Mouse (Mus musculus) heart, postnatal 0 days (tissue): ENCODE results near the gene Mum1. TPM values are rescaled to one million over a fixed set of nuclear protein-coding genes. Genes with fewer than 3 reads are reported as not detected.

Experiments used
- ATAC-seq: fragments of 200-750 bp; cut with Nextera tagmentation; 2 replicates; pipeline ENCODE4 v1.8.0; 2017; ENCODE audit warnings: low read depth, moderate number of reproducible peaks, moderate library complexity; ENCODE audit not compliant: insufficient read depth
- DNase-seq: peaks from one replicate; pipeline ENCODE4 v3.0.0-alpha.2; 2016; ENCODE audit warnings: low spot score
- H3K27ac ChIP-seq: fragments of 300-500 bp; sonication (generic); 2 replicates; pipeline ENCODE4 v1.5.1; 2014; ENCODE audit warnings: low read depth, mild to moderate bottlenecking
- H3K27me3 ChIP-seq: fragments of 300-500 bp; sonication (generic); 2 replicates; pipeline ENCODE4 v1.6.1; 2014; ENCODE audit warnings: low read length, mixed read lengths; ENCODE audit not compliant: control insufficient read depth, insufficient read depth
- H3K36me3 ChIP-seq: fragments of 300-500 bp; sonication (generic); replicated peaks from 2 replicates; pipeline ENCODE4 v1.6.1; 2014; ENCODE audit warnings: low read length, mixed read lengths; ENCODE audit not compliant: control insufficient read depth, insufficient read depth
- H3K4me1 ChIP-seq: fragments of 300-500 bp; sonication (generic); 2 replicates; pipeline ENCODE4 v1.6.1; 2014; ENCODE audit warnings: antibody characterized with exemption; ENCODE audit not compliant: control insufficient read depth, insufficient read depth
- H3K4me2 ChIP-seq: fragments of 300-500 bp; sonication (generic); 2 replicates; pipeline ENCODE4 v1.6.1; 2014; ENCODE audit warnings: low read depth, mild to moderate bottlenecking, low read length, moderate library complexity
- H3K4me3 ChIP-seq: fragments of 300-500 bp; sonication (generic); 2 replicates; pipeline ENCODE4 v1.5.1; 2014; ENCODE audit warnings: low read depth, low read length
- H3K9ac ChIP-seq: fragments of 300-500 bp; sonication (generic); replicated peaks from 2 replicates; pipeline ENCODE4 v1.6.1; 2014; ENCODE audit warnings: low read depth, low read length, mixed read lengths
- H3K9me3 ChIP-seq: fragments of 300-500 bp; sonication (generic); replicated peaks from 2 replicates; pipeline ENCODE4 v1.6.1; 2016; ENCODE audit warnings: low read length; ENCODE audit not compliant: control insufficient read depth
- CTCF ChIP-seq: IDR thresholded peaks from 2 replicates; pipeline ENCODE4 v1.5.1; 2016; ENCODE audit warnings: antibody characterized with exemption, control low read depth, low read depth
- EP300 ChIP-seq: IDR thresholded peaks from 2 replicates; pipeline ENCODE4 v1.6.1; 2016; ENCODE audit warnings: antibody characterized with exemption, low read depth
- WGBS: fragments of 180-500 bp; shearing (Covaris S2); extraction: QIAGEN DNeasy Blood & Tissue Kit; methylation state at CpG from one replicate; pipeline ENCODE4 v1.1.7; 2014; 5-methylcytosine and 5-hydroxymethylcytosine counted together
- polyA plus RNA-seq: library from polyadenylated mRNA; unstranded; fragments of >200 nt; fragmentation: Nextera tagmentation; extraction: Ambion mirVana; gene quantifications from 2 replicates; pipeline ENCODE4 v1.2.1, GENCODE M21; 2015
- total RNA-seq: library from RNA; depleted of rRNA; stranded (reverse); fragments of >200 nt; gene quantifications from 2 replicates; pipeline ENCODE4 v1.2.3, GENCODE M21; 2014; ENCODE audit warnings: low replicate concordance

Mum1 gene
- total and polyA plus RNA-seq, 2 experiments from 2014 or later: 18.4 to 59.7 TPM

GRCm38 (mm10) chr10:80193976-80194375, 32.3 kb upstream of the Mum1 start:
- Histone ChIP-seq H3K9me3 (no peaks in the 10 kb centered on the region), H3K4me2 (no peak overlapping the region), H3K9ac (no peak overlapping the region), H3K36me3 (no peaks in the 10 kb centered on the region), H3K27me3 (peaks cover 33% of the 10 kb centered on the region), H3K4me3 (no peak overlapping the region), H3K27ac (no peak overlapping the region), H3K4me1 (peaks cover 12% of the 10 kb centered on the region)
- DNase-seq (no peak), ATAC-seq (no peak)
- TF ChIP-seq EP300: no peak
- TF ChIP-seq CTCF: no peak
- WGBS: 54% methylated on average over 6 of the region's 6 CpGs

DNA sequence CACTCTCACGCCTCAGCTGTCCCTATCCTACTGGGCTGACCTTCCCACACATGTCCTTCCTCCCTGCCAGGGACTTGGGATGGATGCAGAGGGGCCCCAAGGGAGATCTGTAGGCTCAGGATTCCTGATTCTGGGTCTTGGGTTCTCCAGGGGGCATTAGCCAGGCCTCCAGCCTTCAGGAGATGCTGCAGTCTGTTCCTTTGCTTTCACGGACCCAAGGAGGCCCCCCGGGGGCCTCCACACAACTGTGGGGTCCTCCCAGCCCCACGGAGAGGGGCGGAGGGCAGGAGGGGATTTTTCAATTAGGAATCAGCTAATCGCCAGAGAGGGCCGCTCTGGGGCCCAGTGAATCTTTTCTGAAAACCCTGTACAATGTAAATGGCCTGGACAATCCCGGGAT, 31.8 kb upstream of the Mum1 start:
- TF ChIP-seq CTCF: no peak
- no peak for TF ChIP-seq EP300
- H3K9me3 ChIP-seq: no peaks in the 10 kb centered on the region
- no peak for DNase-seq
- no peak overlapping the region for H3K4me2 ChIP-seq
- H3K27ac ChIP-seq: no peak overlapping the region
- H3K9ac ChIP-seq: no peak overlapping the region
- 70% methylated on average over 8 of the region's 8 CpGs for WGBS
- H3K27me3 ChIP-seq: peaks cover 31% of the 10 kb centered on the region
- H3K36me3 ChIP-seq: no peaks in the 10 kb centered on the region
- H3K4me3 ChIP-seq: no peak overlapping the region
- ATAC-seq: no peak
- H3K4me1 ChIP-seq: peaks cover 12% of the 10 kb centered on the region

DNA sequence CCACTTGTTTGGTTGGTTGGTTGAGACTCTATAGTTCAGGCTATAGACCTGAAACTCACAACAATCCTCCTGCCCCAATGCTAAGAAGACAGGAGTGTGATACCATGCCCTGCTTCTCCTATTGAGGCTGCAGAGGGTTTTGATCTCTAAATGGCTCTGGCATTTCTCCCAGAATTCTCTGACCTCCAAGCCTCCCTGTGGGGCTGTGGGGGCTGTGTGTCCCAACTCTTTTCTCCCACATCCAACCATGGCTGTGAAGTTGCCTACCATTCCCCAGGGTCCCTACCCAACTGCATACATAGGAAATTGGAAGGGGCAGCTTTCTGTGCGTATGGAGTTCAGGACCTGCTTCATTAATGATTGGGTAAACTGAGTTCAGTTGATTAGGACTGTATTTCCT, 30.1 kb upstream of the Mum1 start:
- Histone ChIP-seq H3K27me3 (peaks cover 15% of the 10 kb centered on the region), H3K27ac (no peak overlapping the region), H3K4me2 (no peak overlapping the region), H3K4me3 (no peak overlapping the region), H3K36me3 (no peaks in the 10 kb centered on the region), H3K9ac (no peak overlapping the region), H3K9me3 (no peaks in the 10 kb centered on the region), H3K4me1 (no peaks in the 10 kb centered on the region)
- no peak for TF ChIP-seq EP300
- no peak for TF ChIP-seq CTCF
- 81% methylated on average over 1 of the region's 1 CpGs for WGBS
- ATAC-seq: no peak
- no peak for DNase-seq

GRCm38 (mm10) chr10:80196778-80197581, 29.3 kb upstream of the Mum1 start:
- H3K27me3 ChIP-seq: peaks cover 9% of the 10 kb centered on the region
- H3K9ac ChIP-seq: no peak overlapping the region
- no peak overlapping the region for H3K27ac ChIP-seq
- no peak for TF ChIP-seq EP300
- no peak for TF ChIP-seq CTCF
- ATAC-seq: no peak
- no peak for DNase-seq
- no peaks in the 10 kb centered on the region for H3K9me3 ChIP-seq
- H3K4me2 ChIP-seq: no peak overlapping the region
- H3K36me3 ChIP-seq: no peaks in the 10 kb centered on the region
- 79% methylated on average over 33 of the region's 33 CpGs for WGBS
- H3K4me1 ChIP-seq: no peaks in the 10 kb centered on the region
- H3K4me3 ChIP-seq: no peak overlapping the region

DNA sequence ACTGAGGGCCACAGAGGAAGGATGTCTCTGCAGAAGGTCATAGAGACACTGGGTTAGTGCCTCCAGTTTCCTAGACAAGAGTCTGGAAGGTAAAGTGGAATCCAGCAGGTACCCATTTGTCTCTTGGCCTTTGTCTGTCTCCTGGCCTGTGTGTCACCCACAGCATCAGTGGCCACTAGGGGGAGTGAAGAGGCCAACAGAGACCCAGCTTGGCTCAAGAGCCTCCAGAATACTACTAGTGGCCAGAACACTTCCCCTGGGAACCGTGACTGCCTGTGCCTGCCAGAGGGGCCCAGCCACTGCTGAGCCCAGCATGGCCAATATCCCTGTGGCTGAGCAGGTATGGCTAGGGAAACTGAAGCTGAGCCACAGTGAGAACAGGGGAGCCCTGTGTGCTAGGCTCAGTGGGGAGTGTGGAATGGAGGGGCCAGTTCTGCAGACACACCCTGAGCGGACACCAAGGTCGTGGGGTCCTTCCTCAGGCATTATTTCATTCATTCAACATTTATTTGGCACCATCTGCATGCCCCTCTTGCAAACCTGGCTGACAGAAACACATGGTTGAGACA, 26.7 kb upstream of the Mum1 start:
- Histone ChIP-seq H3K27me3 (no peaks in the 10 kb centered on the region), H3K36me3 (no peaks in the 10 kb centered on the region), H3K4me2 (no peak overlapping the region), H3K4me3 (no peak overlapping the region), H3K4me1 (no peaks in the 10 kb centered on the region), H3K27ac (no peak overlapping the region), H3K9me3 (no peaks in the 10 kb centered on the region), H3K9ac (no peak overlapping the region)
- DNase-seq: peak; percentile 82
- ATAC-seq: peak; percentile 91
- 53% methylated on average over 3 of the region's 3 CpGs for WGBS
- TF ChIP-seq EP300 (no peak), CTCF (peak; percentile 91)

DNA sequence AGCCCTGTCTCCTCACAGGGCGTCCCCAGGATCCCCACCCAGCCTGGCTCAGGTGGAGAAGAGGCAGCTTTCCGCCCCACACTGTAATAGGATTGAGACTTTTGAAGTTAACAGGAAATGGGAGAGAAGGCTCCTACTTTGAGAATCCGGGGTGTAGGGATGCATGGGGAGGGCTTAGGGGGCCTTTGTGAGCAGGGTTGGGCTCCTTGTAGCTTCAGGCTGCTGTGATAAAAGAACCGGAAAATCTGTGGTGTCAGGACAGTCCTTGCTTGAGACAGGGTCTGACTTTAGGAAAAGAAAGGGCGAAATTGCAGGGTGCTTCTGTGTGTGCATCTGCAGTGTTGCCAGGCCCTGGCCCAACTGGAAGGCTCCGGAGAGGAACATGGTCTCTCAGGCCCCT, 25.7 kb upstream of the Mum1 start:
- 73% methylated on average over 6 of the region's 6 CpGs for WGBS
- no peak for ATAC-seq
- TF ChIP-seq CTCF (no peak), EP300 (no peak)

More for the DNA sequence above, 25.7 kb upstream of the Mum1 start:
- DNase-seq: no peak
- Histone ChIP-seq H3K36me3 (no peaks in the 10 kb centered on the region), H3K27me3 (no peaks in the 10 kb centered on the region), H3K27ac (no peak overlapping the region), H3K4me2 (no peak overlapping the region), H3K9ac (no peak overlapping the region), H3K4me1 (no peaks in the 10 kb centered on the region), H3K9me3 (no peaks in the 10 kb centered on the region), H3K4me3 (no peak overlapping the region)
